Mouse (Mus musculus): ENCODE measurements around the gene Fitm1. TPM values are rescaled to one million over a fixed set of nuclear protein-coding genes. Genes with fewer than 3 reads are reported as not detected.

The Fitm1 gene
- polyA plus RNA-seq (2012; rRNA removed) = 0.25 TPM in 1 of 2 replicates, not detected in the other

- no peak for DNase-seq (ENCODE audit: low spot score)
These were observed at the start of gene Fitm1 for GRCm38 (mm10) chr14:55575302-55575701. Gene Fitm1 (plus strand): TSS chr14:55575617.

- no peak for DNase-seq (ENCODE audit: low spot score)
These were observed 48.7 kb upstream of the Fitm1 start for GRCm38 (mm10) chr14:55526674-55527073.

- DNase-seq (ENCODE audit: low spot score) = no peak
These were observed 47.5 kb upstream of the Fitm1 start for GRCm38 (mm10) chr14:55527940-55528339.

GRCm38 (mm10) chr14:55536116-55536745, 39.2 kb upstream of the Fitm1 start:
- no peak for DNase-seq (ENCODE audit: low spot score)

- DNase-seq (ENCODE audit: low spot score) = peak; percentile 70
These were observed 35.2 kb upstream of the Fitm1 start, which contains the start of gene Pck2 for GRCm38 (mm10) chr14:55540067-55540786. Gene Pck2 (plus strand): TSS chr14:55540266.

GRCm38 (mm10) chr14:55540787-55541321, 34.6 kb upstream of the Fitm1 start:
- peak; percentile 69 for DNase-seq (ENCODE audit: low spot score)

- DNase-seq (ENCODE audit: low spot score) = no peak
These were observed 33.1 kb upstream of the Fitm1 start for GRCm38 (mm10) chr14:55542268-55542667.

- DNase-seq (ENCODE audit: low spot score) = no peak
These were observed 31.1 kb upstream of the Fitm1 start for GRCm38 (mm10) chr14:55544334-55544733.

- DNase-seq (ENCODE audit: low spot score) = no peak
These were observed 25.2 kb upstream of the Fitm1 start for GRCm38 (mm10) chr14:55550191-55550590.

GRCm38 (mm10) chr14:55551347-55551746, 24.1 kb upstream of the Fitm1 start:
- DNase-seq (ENCODE audit: low spot score) = no peak

GRCm38 (mm10) chr14:55551794-55552193, 23.6 kb upstream of the Fitm1 start:
- no peak for DNase-seq (ENCODE audit: low spot score)

GRCm38 (mm10) chr14:55554635-55555034, 20.8 kb upstream of the Fitm1 start:
- DNase-seq (ENCODE audit: low spot score) = no peak

- DNase-seq (ENCODE audit: low spot score) = no peak
These were observed 19.6 kb upstream of the Fitm1 start for GRCm38 (mm10) chr14:55555788-55556187.

GRCm38 (mm10) chr14:55557003-55557402, 18.4 kb upstream of the Fitm1 start:
- DNase-seq (ENCODE audit: low spot score) = peak; percentile 56

- DNase-seq (ENCODE audit: low spot score) = no peak
These were observed 17.8 kb upstream of the Fitm1 start for GRCm38 (mm10) chr14:55557587-55557986.

- no peak for DNase-seq (ENCODE audit: low spot score)
These were observed 16.5 kb upstream of the Fitm1 start for GRCm38 (mm10) chr14:55558740-55559448.

GRCm38 (mm10) chr14:55559799-55560201, 15.6 kb upstream of the Fitm1 start, which contains the start of gene Dcaf11:
Gene Dcaf11 (plus strand): TSS chr14:55560006.
- peak; percentile 81 for DNase-seq (ENCODE audit: low spot score)

- peak; percentile 97 for DNase-seq (ENCODE audit: low spot score)
These were observed 15.0 kb upstream of the Fitm1 start, which contains the start of gene A730061H03Rik for GRCm38 (mm10) chr14:55560202-55561073. Gene A730061H03Rik (minus strand): TSS chr14:55560406.

GRCm38 (mm10) chr14:55561860-55562259, 13.6 kb upstream of the Fitm1 start:
- no peak for DNase-seq (ENCODE audit: low spot score)

- no peak for DNase-seq (ENCODE audit: low spot score)
These were observed 12.2 kb upstream of the Fitm1 start for GRCm38 (mm10) chr14:55563249-55563648.

- DNase-seq (ENCODE audit: low spot score) = no peak
These were observed 9.7 kb upstream of the Fitm1 start for GRCm38 (mm10) chr14:55565748-55566147.

Data from urinary bladder, adult 2 months (tissue).